Mouse (Mus musculus): ENCODE data around the gene Six6. TPM values are rescaled to one million over a fixed set of nuclear protein-coding genes. Genes with fewer than 3 reads are reported as not detected.

Gene Six6
- polyA plus RNA-seq, 1 experiment from 2014 or later: 1.8 TPM

GRCm38 (mm10) chr12:72944411-72945225 lies 4.9 kb downstream of the Six6 start:
- Histone ChIP-seq H3K27me3 (ENCODE audit: low read depth, poor library complexity, severe bottlenecking) (peaks cover 100% of the 10 kb centered on the region), H3K9me3 (replicated peaks) (no peaks in the 10 kb centered on the region), H3K4me3 (peak overlapping the region; percentile 52), H3K4me1 (peaks cover 33% of the 10 kb centered on the region), H3K36me3 (no peaks in the 10 kb centered on the region), H3K27ac (replicated peaks) (no peak overlapping the region)
- 1% methylated on average over 24 of the region's 24 CpGs for WGBS
- DNase-seq (ENCODE audit: low spot score): no peak

GRCm38 (mm10) chr12:72945301-72946063 lies 5.8 kb downstream of the Six6 start:
- under 1% methylated on average over 84 of the region's 89 CpGs for WGBS
- Histone ChIP-seq H3K27ac (replicated peaks) (peak overlapping the region; percentile 75), H3K9me3 (replicated peaks) (no peaks in the 10 kb centered on the region), H3K4me3 (peak overlapping the region; percentile 52), H3K4me1 (peaks cover 25% of the 10 kb centered on the region), H3K36me3 (no peaks in the 10 kb centered on the region), H3K27me3 (ENCODE audit: low read depth, poor library complexity, severe bottlenecking) (peaks cover 100% of the 10 kb centered on the region)
- peak; percentile 80 for DNase-seq (ENCODE audit: low spot score)

GRCm38 (mm10) chr12:72946064-72946395 lies 6.3 kb downstream of the Six6 start:
- peak overlapping the region; percentile 75; the same call in 1 of the 2 replicates for H3K27ac ChIP-seq (replicated peaks)
- H3K4me1 ChIP-seq: peaks cover 23% of the 10 kb centered on the region
- no peak for DNase-seq (ENCODE audit: low spot score)
- H3K36me3 ChIP-seq: no peaks in the 10 kb centered on the region
- H3K27me3 ChIP-seq (ENCODE audit: low read depth, poor library complexity, severe bottlenecking): peaks cover 100% of the 10 kb centered on the region
- peak overlapping the region; percentile 52 for H3K4me3 ChIP-seq
- H3K9me3 ChIP-seq (replicated peaks): no peaks in the 10 kb centered on the region
- under 1% methylated on average over 8 of the region's 8 CpGs for WGBS

- Histone ChIP-seq H3K27me3 (ENCODE audit: low read depth, poor library complexity, severe bottlenecking) (peaks cover 100% of the 10 kb centered on the region), H3K9me3 (replicated peaks) (no peaks in the 10 kb centered on the region), H3K4me1 (peaks cover 18% of the 10 kb centered on the region), H3K36me3 (no peaks in the 10 kb centered on the region), H3K27ac (replicated peaks) (no peak overlapping the region), H3K4me3 (no peak overlapping the region)
- DNase-seq (ENCODE audit: low spot score): no peak
These were observed 7.1 kb downstream of the Six6 start for GRCm38 (mm10) chr12:72946805-72947204.

GRCm38 (mm10) chr12:72947335-72947734 lies 7.6 kb downstream of the Six6 start:
- Histone ChIP-seq H3K9me3 (replicated peaks) (no peaks in the 10 kb centered on the region), H3K4me1 (peaks cover 18% of the 10 kb centered on the region), H3K27me3 (ENCODE audit: low read depth, poor library complexity, severe bottlenecking) (peaks cover 100% of the 10 kb centered on the region), H3K4me3 (no peak overlapping the region), H3K36me3 (no peaks in the 10 kb centered on the region), H3K27ac (replicated peaks) (no peak overlapping the region)
- DNase-seq (ENCODE audit: low spot score): no peak
- WGBS: 3% methylated on average over 2 of the region's 2 CpGs

GRCm38 (mm10) chr12:72953089-72953488 lies 13.4 kb downstream of the Six6 start:
- H3K36me3 ChIP-seq: no peaks in the 10 kb centered on the region
- 84% methylated on average over 5 of the region's 5 CpGs for WGBS
- H3K9me3 ChIP-seq (replicated peaks): no peaks in the 10 kb centered on the region
- no peak for DNase-seq (ENCODE audit: low spot score)
- no peak overlapping the region for H3K27ac ChIP-seq (replicated peaks)
- H3K27me3 ChIP-seq (ENCODE audit: low read depth, poor library complexity, severe bottlenecking): peaks cover 100% of the 10 kb centered on the region
- H3K4me3 ChIP-seq: no peak overlapping the region
- no peaks in the 10 kb centered on the region for H3K4me1 ChIP-seq

- Histone ChIP-seq H3K4me1 (no peaks in the 10 kb centered on the region), H3K27ac (replicated peaks) (no peak overlapping the region), H3K36me3 (no peaks in the 10 kb centered on the region), H3K9me3 (replicated peaks) (no peaks in the 10 kb centered on the region), H3K4me3 (no peak overlapping the region), H3K27me3 (ENCODE audit: low read depth, poor library complexity, severe bottlenecking) (peaks cover 100% of the 10 kb centered on the region)
- no peak for DNase-seq (ENCODE audit: low spot score)
- WGBS: 91% methylated on average over 5 of the region's 5 CpGs
These were observed 14.2 kb downstream of the Six6 start for GRCm38 (mm10) chr12:72953858-72954257.

- 76% methylated on average over 4 of the region's 4 CpGs for WGBS
- Histone ChIP-seq H3K4me1 (no peaks in the 10 kb centered on the region), H3K9me3 (replicated peaks) (no peaks in the 10 kb centered on the region), H3K27me3 (ENCODE audit: low read depth, poor library complexity, severe bottlenecking) (peaks cover 100% of the 10 kb centered on the region), H3K4me3 (no peak overlapping the region), H3K27ac (replicated peaks) (no peak overlapping the region), H3K36me3 (no peaks in the 10 kb centered on the region)
- DNase-seq (ENCODE audit: low spot score): no peak
These were observed 15.2 kb downstream of the Six6 start for GRCm38 (mm10) chr12:72954906-72955305.

GRCm38 (mm10) chr12:72957829-72958424 lies 18.2 kb downstream of the Six6 start:
- no peaks in the 10 kb centered on the region for H3K9me3 ChIP-seq (replicated peaks)
- H3K27me3 ChIP-seq (ENCODE audit: low read depth, poor library complexity, severe bottlenecking): peaks cover 87% of the 10 kb centered on the region
- WGBS: 78% methylated on average over 6 of the region's 6 CpGs
- H3K4me1 ChIP-seq: no peaks in the 10 kb centered on the region
- no peak for DNase-seq (ENCODE audit: low spot score)
- no peak overlapping the region for H3K27ac ChIP-seq (replicated peaks)
- no peaks in the 10 kb centered on the region for H3K36me3 ChIP-seq
- H3K4me3 ChIP-seq: no peak overlapping the region

GRCm38 (mm10) chr12:72958446-72958845 lies 18.8 kb downstream of the Six6 start:
- Histone ChIP-seq H3K36me3 (no peaks in the 10 kb centered on the region), H3K27ac (replicated peaks) (no peak overlapping the region), H3K27me3 (ENCODE audit: low read depth, poor library complexity, severe bottlenecking) (peaks cover 82% of the 10 kb centered on the region), H3K4me1 (no peaks in the 10 kb centered on the region), H3K4me3 (no peak overlapping the region), H3K9me3 (replicated peaks) (no peaks in the 10 kb centered on the region)
- 94% methylated on average over 3 of the region's 3 CpGs for WGBS
- DNase-seq (ENCODE audit: low spot score): no peak

- no peaks in the 10 kb centered on the region for H3K9me3 ChIP-seq (replicated peaks)
- 53% methylated on average over 6 of the region's 6 CpGs for WGBS
These were observed 23.1 kb downstream of the Six6 start for GRCm38 (mm10) chr12:72962761-72963160.

GRCm38 (mm10) chr12:72967541-72967940 lies 27.8 kb downstream of the Six6 start:
- 87% methylated on average over 7 of the region's 7 CpGs for WGBS
- no peaks in the 10 kb centered on the region for H3K4me1 ChIP-seq
- no peaks in the 10 kb centered on the region for H3K9me3 ChIP-seq (replicated peaks)
- no peak for DNase-seq (ENCODE audit: low spot score)
- peaks cover 88% of the 10 kb centered on the region for H3K27me3 ChIP-seq (ENCODE audit: low read depth, poor library complexity, severe bottlenecking)
- no peak overlapping the region for H3K27ac ChIP-seq (replicated peaks)
- no peaks in the 10 kb centered on the region for H3K36me3 ChIP-seq
- H3K4me3 ChIP-seq: no peak overlapping the region

More at GRCm38 (mm10) chr12:72962761-72963160, 23.1 kb downstream of the Six6 start:
- Histone ChIP-seq H3K36me3 (no peaks in the 10 kb centered on the region), H3K4me3 (no peak overlapping the region), H3K27ac (replicated peaks) (no peak overlapping the region), H3K27me3 (ENCODE audit: low read depth, poor library complexity, severe bottlenecking) (peaks cover 77% of the 10 kb centered on the region), H3K4me1 (no peaks in the 10 kb centered on the region)
- no peak for DNase-seq (ENCODE audit: low spot score)

GRCm38 (mm10) chr12:72970620-72971019 lies 30.9 kb downstream of the Six6 start:
- Histone ChIP-seq H3K36me3 (no peaks in the 10 kb centered on the region), H3K27ac (replicated peaks) (no peak overlapping the region), H3K27me3 (ENCODE audit: low read depth, poor library complexity, severe bottlenecking) (peaks cover 94% of the 10 kb centered on the region), H3K9me3 (replicated peaks) (no peaks in the 10 kb centered on the region), H3K4me3 (no peak overlapping the region), H3K4me1 (no peaks in the 10 kb centered on the region)
- 63% methylated on average over 14 of the region's 14 CpGs for WGBS
- no peak for DNase-seq (ENCODE audit: low spot score)
